Mouse (Mus musculus) heart, embryonic 11.5 days (tissue): ENCODE measurements around the gene Rcan1. TPM values are rescaled to one million over a fixed set of nuclear protein-coding genes. Genes with fewer than 3 reads are reported as not detected.

Experiments used
- ATAC-seq: fragments of 200-750 bp; cut with Nextera tagmentation; replicated peaks from 2 replicates; pipeline ENCODE4 v1.8.0; 2017; ENCODE audit warnings: moderate library complexity; ENCODE audit not compliant: insufficient number of reproducible peaks, low FRiP score, low TSS enrichment
- H3K27ac ChIP-seq: fragments of 300-500 bp; sonication (generic); 2 replicates; pipeline ENCODE4 v1.5.1; 2014; ENCODE audit warnings: mild to moderate bottlenecking, low read depth, low read length
- H3K27me3 ChIP-seq: fragments of 300-500 bp; sonication (generic); 2 replicates; pipeline ENCODE4 v1.6.1; 2014; ENCODE audit warnings: mild to moderate bottlenecking, low read length, mixed read lengths; ENCODE audit not compliant: control insufficient read depth, insufficient read depth
- H3K36me3 ChIP-seq: fragments of 300-500 bp; sonication (generic); 2 replicates; pipeline ENCODE4 v1.6.1; 2014; ENCODE audit warnings: mild to moderate bottlenecking, low read length, moderate library complexity, mixed read lengths; ENCODE audit not compliant: control insufficient read depth, insufficient read depth
- H3K4me1 ChIP-seq: fragments of 300-500 bp; sonication (generic); 2 replicates; pipeline ENCODE4 v1.6.1; 2014; ENCODE audit warnings: low read length; ENCODE audit not compliant: control insufficient read depth, insufficient read depth
- H3K4me2 ChIP-seq: fragments of 300-500 bp; sonication (generic); 2 replicates; pipeline ENCODE4 v1.6.1; 2014; ENCODE audit warnings: mild to moderate bottlenecking, moderate library complexity
- H3K4me3 ChIP-seq: fragments of 300-500 bp; sonication (generic); 2 replicates; pipeline ENCODE4 v1.5.1; 2014; ENCODE audit warnings: low read depth, low read length
- H3K9ac ChIP-seq: fragments of 300-500 bp; sonication (generic); 2 replicates; pipeline ENCODE4 v1.6.1; 2014; ENCODE audit warnings: mild to moderate bottlenecking, low read depth, low read length, moderate library complexity
- H3K9me3 ChIP-seq: fragments of 300-500 bp; sonication (generic); replicated peaks from 2 replicates; pipeline ENCODE4 v1.6.1; 2016; ENCODE audit warnings: low read length; ENCODE audit not compliant: control insufficient read depth
- WGBS: fragments of 180-500 bp; shearing (Covaris S2); extraction: QIAGEN DNeasy Blood & Tissue Kit; methylation state at CpG from one replicate; pipeline ENCODE4 v1.1.7; 2014; ENCODE audit not compliant: insufficient replicate concordance; 5-methylcytosine and 5-hydroxymethylcytosine counted together
- polyA plus RNA-seq: library from polyadenylated mRNA; unstranded; fragments of >200 nt; fragmentation: Nextera tagmentation; extraction: Ambion mirVana; gene quantifications from 2 replicates; pipeline ENCODE4 v1.2.1, GENCODE M21; 2014

Gene Rcan1
- polyA plus RNA-seq, 1 experiment from 2014 or later, result 103 TPM

- H3K4me3 ChIP-seq, result no peak overlapping the region
- H3K36me3 ChIP-seq, result no peaks in the 10 kb centered on the region
- H3K4me1 ChIP-seq, result peaks cover 36% of the 10 kb centered on the region
- no peak overlapping the region for H3K4me2 ChIP-seq
- 68% methylated on average over 5 of the region's 5 CpGs for WGBS
- H3K9ac ChIP-seq, result peak overlapping the region; percentile 3; the same call in 1 of the 2 replicates
- no peak for ATAC-seq
- H3K9me3 ChIP-seq, result no peaks in the 10 kb centered on the region
- peak overlapping the region; percentile 0; the same call in 1 of the 2 replicates for H3K27ac ChIP-seq
- no peaks in the 10 kb centered on the region for H3K27me3 ChIP-seq
Observed at GRCm38 (mm10) chr16:92355366-92355765, 115.3 kb downstream of the Rcan1 start.

- ATAC-seq, result no peak
- Histone ChIP-seq H3K9ac (no peak overlapping the region), H3K4me1 (peaks cover 30% of the 10 kb centered on the region), H3K27ac (no peak overlapping the region), H3K4me3 (no peak overlapping the region), H3K4me2 (no peak overlapping the region), H3K9me3 (no peaks in the 10 kb centered on the region), H3K27me3 (no peaks in the 10 kb centered on the region), H3K36me3 (no peaks in the 10 kb centered on the region)
- 77% methylated on average over 2 of the region's 2 CpGs for WGBS
Observed at GRCm38 (mm10) chr16:92353897-92354296, 116.8 kb downstream of the Rcan1 start.

- WGBS, result 82% methylated on average over 12 of the region's 12 CpGs
- peaks cover 26% of the 10 kb centered on the region for H3K4me1 ChIP-seq
- ATAC-seq, result no peak
Observed at GRCm38 (mm10) chr16:92353295-92353694, 117.4 kb downstream of the Rcan1 start.

GRCm38 (mm10) chr16:92348941-92349340, 121.7 kb downstream of the Rcan1 start:
- no peak overlapping the region for H3K9ac ChIP-seq
- peaks cover 19% of the 10 kb centered on the region for H3K4me1 ChIP-seq
- H3K4me3 ChIP-seq, result no peak overlapping the region
- no peak for ATAC-seq
- H3K4me2 ChIP-seq, result no peak overlapping the region
- no peak overlapping the region for H3K27ac ChIP-seq
- WGBS, result 81% methylated on average over 12 of the region's 12 CpGs
- H3K9me3 ChIP-seq, result no peaks in the 10 kb centered on the region
- no peaks in the 10 kb centered on the region for H3K27me3 ChIP-seq
- H3K36me3 ChIP-seq, result no peaks in the 10 kb centered on the region

More at GRCm38 (mm10) chr16:92353295-92353694, 117.4 kb downstream of the Rcan1 start:
- no peak overlapping the region for H3K4me3 ChIP-seq
- no peaks in the 10 kb centered on the region for H3K27me3 ChIP-seq
- H3K9ac ChIP-seq, result no peak overlapping the region
- no peak overlapping the region for H3K27ac ChIP-seq
- no peak overlapping the region for H3K4me2 ChIP-seq
- H3K36me3 ChIP-seq, result no peaks in the 10 kb centered on the region
- no peaks in the 10 kb centered on the region for H3K9me3 ChIP-seq

- WGBS, result 50% methylated on average over 13 of the region's 13 CpGs
- ATAC-seq, result peak; percentile 62
- Histone ChIP-seq H3K4me1 (peaks cover 22% of the 10 kb centered on the region), H3K27me3 (no peaks in the 10 kb centered on the region), H3K4me3 (no peak overlapping the region), H3K9me3 (no peaks in the 10 kb centered on the region), H3K4me2 (peak overlapping the region; percentile 7; the same call in 1 of the 2 replicates), H3K27ac (peak overlapping the region; percentile 95), H3K9ac (peak overlapping the region; percentile 18; the same call in 1 of the 2 replicates), H3K36me3 (no peaks in the 10 kb centered on the region)
Observed at GRCm38 (mm10) chr16:92346297-92346916, 124.3 kb downstream of the Rcan1 start.

- 19% methylated on average over 11 of the region's 11 CpGs for WGBS
Observed at GRCm38 (mm10) chr16:92345177-92345576, 125.5 kb downstream of the Rcan1 start.

More at GRCm38 (mm10) chr16:92345177-92345576, 125.5 kb downstream of the Rcan1 start:
- Histone ChIP-seq H3K4me3 (no peak overlapping the region), H3K9ac (0 out of 2 replicates have a peak overlapping the region, but pooled peaks have one; percentile 36), H3K4me1 (peaks cover 32% of the 10 kb centered on the region), H3K36me3 (no peaks in the 10 kb centered on the region), H3K27me3 (no peaks in the 10 kb centered on the region), H3K27ac (peak overlapping the region; percentile 95), H3K4me2 (peak overlapping the region; percentile 17; the same call in 1 of the 2 replicates), H3K9me3 (no peaks in the 10 kb centered on the region)
- peak; percentile 57 for ATAC-seq

Other genes starting within 250 kb of the Rcan1 start
- gene Kcne2, start 178.5 kb downstream of the Rcan1 start, polyA plus RNA-seq, result 1.8 and 1.9 TPM in 2 replicates
- 117 and 119 TPM in 2 replicates for gene Smim11, start 169.6 kb downstream of the Rcan1 start, polyA plus RNA-seq
- not detected in 2 replicates for gene Fam243, start 149.4 kb downstream of the Rcan1 start, polyA plus RNA-seq
- 64.5 TPM in 2 replicates for gene Kcne1, start 111.4 kb downstream of the Rcan1 start, polyA plus RNA-seq
- gene Clic6, start 14.9 kb upstream of the Rcan1 start, polyA plus RNA-seq, result 0.54 and 0.59 TPM in 2 replicates